Mouse (Mus musculus): ENCODE data around the gene Nptn.

Gene Nptn

GRCm38 (mm10) chr9:58581283-58581930 is 633 bp upstream of the Nptn start:
- H3K4me1 ChIP-seq (replicated peaks; ENCODE audit: low read depth, low read length), result peaks cover 22% of the 10 kb centered on the region
- TF ChIP-seq NANOG (IDR thresholded peaks at IDR 0.05; ENCODE audit: borderline replicate concordance, low read length) (no peak), CTCF (conservative IDR thresholded peaks at IDR 0.05; ENCODE audit: low read length) (no peak), POU5F1 (IDR thresholded peaks at IDR 0.05; ENCODE audit: borderline replicate concordance, low read length) (no peak)
- peaks cover 6% of the 10 kb centered on the region; the same call in 1 of the 2 replicates for H3K27me3 ChIP-seq (ENCODE audit: insufficient read depth, low read length)
- H3K36me3 ChIP-seq (ENCODE audit: insufficient read depth, low read length), result no peaks in the 10 kb centered on the region
- H3K9me3 ChIP-seq (ENCODE audit: low read length), result no peaks in the 10 kb centered on the region
- peak overlapping the region; percentile 74 for H3K4me3 ChIP-seq (replicated peaks; ENCODE audit: low read length)

DNA sequence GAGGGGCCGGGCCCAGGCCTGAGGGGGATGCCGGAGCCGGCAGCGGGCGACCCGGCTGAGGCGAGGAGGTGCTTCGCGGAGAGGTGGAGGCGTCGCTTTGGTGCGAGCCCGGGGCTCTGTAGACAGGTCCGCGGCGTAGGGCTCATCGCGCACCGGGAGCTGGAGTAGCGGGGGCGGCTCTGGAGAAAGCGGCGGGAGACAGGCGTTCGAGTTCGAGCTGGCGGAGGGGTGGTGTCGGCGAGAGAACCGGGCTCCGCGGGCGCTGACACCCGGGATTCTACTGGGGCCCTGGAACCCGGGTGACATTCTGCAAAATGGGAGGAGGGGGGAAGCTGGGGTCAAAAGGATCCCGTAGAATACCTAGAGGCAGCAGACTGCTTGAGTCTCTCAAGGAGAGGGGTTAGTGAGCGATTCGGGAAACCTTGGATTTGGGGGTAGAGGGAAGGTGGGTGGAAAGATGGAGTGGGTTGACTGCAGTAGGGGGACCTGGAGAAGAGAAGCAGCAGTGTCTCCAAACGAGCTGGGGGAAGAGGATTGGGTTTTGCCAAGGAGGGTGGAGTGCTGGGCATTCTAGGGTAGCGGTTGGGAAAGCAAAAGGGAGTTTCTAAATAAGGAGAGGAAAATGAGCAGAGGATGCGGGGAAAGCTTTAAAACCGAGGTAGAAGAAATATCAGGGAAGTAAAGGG is 684 bp downstream of the Nptn start:
- peaks cover 22% of the 10 kb centered on the region for H3K4me1 ChIP-seq (replicated peaks; ENCODE audit: low read depth, low read length)
- no peaks in the 10 kb centered on the region for H3K9me3 ChIP-seq (ENCODE audit: low read length)
- TF ChIP-seq CTCF (conservative IDR thresholded peaks at IDR 0.05; ENCODE audit: low read length) (no peak), POU5F1 (IDR thresholded peaks at IDR 0.05; ENCODE audit: borderline replicate concordance, low read length) (no peak), NANOG (IDR thresholded peaks at IDR 0.05; ENCODE audit: borderline replicate concordance, low read length) (no peak)
- peak overlapping the region; percentile 94 for H3K4me3 ChIP-seq (replicated peaks; ENCODE audit: low read length)
- H3K27me3 ChIP-seq (ENCODE audit: insufficient read depth, low read length), result peaks cover 6% of the 10 kb centered on the region; the same call in 1 of the 2 replicates
- no peaks in the 10 kb centered on the region for H3K36me3 ChIP-seq (ENCODE audit: insufficient read depth, low read length)

DNA sequence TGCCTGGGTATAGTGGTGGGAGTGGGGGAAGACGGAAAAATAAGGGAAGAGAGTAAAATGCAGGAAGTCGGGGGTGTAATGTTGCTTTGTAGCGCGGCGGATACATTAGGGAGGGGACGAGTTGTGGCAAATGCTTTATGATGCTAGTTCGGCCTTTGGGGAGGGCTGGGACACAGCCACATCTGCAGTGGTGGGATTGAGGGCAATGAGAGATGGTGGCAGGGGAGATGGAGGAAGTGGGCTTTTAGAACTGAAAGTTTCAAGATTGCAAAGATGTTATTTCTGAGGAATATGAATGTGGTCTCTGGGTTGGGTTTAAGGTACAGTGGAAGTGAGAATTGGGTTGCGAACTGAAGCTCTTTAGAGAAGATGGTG is 1.2 kb downstream of the Nptn start:
- peaks cover 22% of the 10 kb centered on the region for H3K4me1 ChIP-seq (replicated peaks; ENCODE audit: low read depth, low read length)
- no peaks in the 10 kb centered on the region for H3K36me3 ChIP-seq (ENCODE audit: insufficient read depth, low read length)
- peak overlapping the region; percentile 94 for H3K4me3 ChIP-seq (replicated peaks; ENCODE audit: low read length)
- no peak for TF ChIP-seq CTCF (conservative IDR thresholded peaks at IDR 0.05; ENCODE audit: low read length)
- no peak for TF ChIP-seq POU5F1 (IDR thresholded peaks at IDR 0.05; ENCODE audit: borderline replicate concordance, low read length)
- TF ChIP-seq NANOG (IDR thresholded peaks at IDR 0.05; ENCODE audit: borderline replicate concordance, low read length), result no peak
- peaks cover 6% of the 10 kb centered on the region; the same call in 1 of the 2 replicates for H3K27me3 ChIP-seq (ENCODE audit: insufficient read depth, low read length)
- no peaks in the 10 kb centered on the region for H3K9me3 ChIP-seq (ENCODE audit: low read length)

DNA sequence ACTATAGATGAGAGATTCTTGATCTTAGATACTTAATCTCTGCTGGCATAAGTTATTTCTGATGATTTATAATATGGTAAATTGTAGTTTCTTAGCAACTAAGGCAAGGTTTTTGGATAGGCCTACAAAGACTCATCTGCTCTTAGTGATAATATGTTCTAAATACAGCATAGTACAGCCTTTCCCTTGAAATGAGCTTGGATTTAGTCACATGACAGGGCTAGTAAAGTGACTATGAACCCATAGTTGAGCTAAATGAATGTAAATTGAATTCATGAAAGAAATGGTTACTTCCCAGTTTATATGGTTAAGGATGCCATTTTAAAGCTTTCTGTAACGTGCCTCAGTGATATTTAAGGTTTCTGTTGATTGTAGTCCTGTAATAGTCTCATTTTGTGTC is 2.3 kb downstream of the Nptn start:
- Histone ChIP-seq H3K4me3 (replicated peaks; ENCODE audit: low read length) (no peak overlapping the region), H3K9me3 (ENCODE audit: low read length) (no peaks in the 10 kb centered on the region), H3K36me3 (ENCODE audit: insufficient read depth, low read length) (no peaks in the 10 kb centered on the region), H3K27me3 (ENCODE audit: insufficient read depth, low read length) (peaks cover 6% of the 10 kb centered on the region; the same call in 1 of the 2 replicates), H3K4me1 (replicated peaks; ENCODE audit: low read depth, low read length) (peaks cover 22% of the 10 kb centered on the region)
- TF ChIP-seq CTCF (conservative IDR thresholded peaks at IDR 0.05; ENCODE audit: low read length) (no peak), NANOG (IDR thresholded peaks at IDR 0.05; ENCODE audit: borderline replicate concordance, low read length) (no peak), POU5F1 (IDR thresholded peaks at IDR 0.05; ENCODE audit: borderline replicate concordance, low read length) (no peak)

DNA sequence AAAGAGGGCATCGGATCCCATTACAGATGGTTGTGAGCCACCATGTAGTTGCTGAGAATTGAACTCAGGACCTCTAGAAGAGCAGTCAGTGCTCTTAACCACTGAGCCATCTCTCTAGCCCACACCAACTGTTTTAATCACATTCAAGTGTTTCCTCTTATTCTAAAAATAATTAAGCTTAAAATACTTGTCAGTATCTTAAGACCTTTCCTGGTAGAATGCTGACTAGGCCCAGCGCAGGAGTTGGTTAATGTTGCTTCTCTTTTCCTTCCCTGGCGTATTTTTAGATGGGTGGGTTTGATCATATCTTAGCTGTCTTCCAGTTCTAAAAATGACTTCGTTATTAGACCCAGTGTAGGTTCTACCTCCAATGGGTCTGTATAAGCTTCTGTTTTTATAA is 6.6 kb downstream of the Nptn start:
- Histone ChIP-seq H3K4me3 (replicated peaks; ENCODE audit: low read length) (no peak overlapping the region), H3K4me1 (replicated peaks; ENCODE audit: low read depth, low read length) (peaks cover 5% of the 10 kb centered on the region), H3K36me3 (ENCODE audit: insufficient read depth, low read length) (no peaks in the 10 kb centered on the region), H3K9me3 (ENCODE audit: low read length) (no peaks in the 10 kb centered on the region), H3K27me3 (ENCODE audit: insufficient read depth, low read length) (no peaks in the 10 kb centered on the region)
- TF ChIP-seq CTCF (conservative IDR thresholded peaks at IDR 0.05; ENCODE audit: low read length) (no peak), POU5F1 (IDR thresholded peaks at IDR 0.05; ENCODE audit: borderline replicate concordance, low read length) (no peak), NANOG (IDR thresholded peaks at IDR 0.05; ENCODE audit: borderline replicate concordance, low read length) (no peak)

DNA sequence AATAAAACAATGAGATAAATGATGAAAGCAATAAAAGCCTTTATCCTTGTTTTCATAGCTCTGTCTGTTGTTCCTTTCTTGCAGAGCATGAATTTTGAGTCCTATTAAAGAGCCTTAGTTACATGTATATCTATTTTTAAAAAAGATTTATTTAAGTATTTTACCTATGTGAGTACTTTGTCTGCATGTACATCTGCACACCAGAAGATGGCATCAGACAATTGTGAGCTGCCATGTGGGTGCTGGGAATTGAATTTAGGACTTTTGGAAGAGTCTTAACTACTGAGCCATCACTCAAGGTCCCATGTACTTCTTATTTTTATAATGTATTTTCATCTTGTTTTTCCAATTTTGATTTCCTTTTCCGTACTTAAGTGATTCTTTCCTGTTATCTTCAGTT is 13.3 kb downstream of the Nptn start:
- Histone ChIP-seq H3K4me1 (replicated peaks; ENCODE audit: low read depth, low read length) (0 out of 2 replicates have a peak, but pooled peaks cover 2% of the 10 kb centered on the region), H3K9me3 (ENCODE audit: low read length) (no peaks in the 10 kb centered on the region), H3K36me3 (ENCODE audit: insufficient read depth, low read length) (no peaks in the 10 kb centered on the region), H3K27me3 (ENCODE audit: insufficient read depth, low read length) (no peaks in the 10 kb centered on the region), H3K4me3 (replicated peaks; ENCODE audit: low read length) (no peak overlapping the region)
- no peak for TF ChIP-seq POU5F1 (IDR thresholded peaks at IDR 0.05; ENCODE audit: borderline replicate concordance, low read length)

DNA sequence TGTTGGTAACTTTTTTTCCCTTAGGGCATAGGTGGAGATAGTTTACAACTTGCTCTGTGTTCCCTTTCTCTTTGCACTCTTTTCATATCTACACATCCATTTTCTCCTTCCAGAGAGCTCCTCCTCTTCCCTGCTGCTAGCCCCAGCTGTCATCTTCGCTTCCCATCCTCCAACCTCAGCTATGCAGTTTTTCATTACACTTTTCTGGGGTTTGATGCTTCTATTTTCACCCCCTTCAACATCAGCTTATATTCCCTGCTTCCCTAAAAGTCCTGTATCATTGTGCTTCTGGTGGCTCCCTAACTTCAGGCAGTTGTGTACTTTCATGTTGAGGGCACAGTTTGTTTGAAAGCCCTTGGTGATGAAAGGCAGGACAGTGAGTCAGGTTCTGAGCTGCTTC is 31.8 kb downstream of the Nptn start:
- H3K27me3 ChIP-seq (ENCODE audit: insufficient read depth, low read length), result no peaks in the 10 kb centered on the region
- H3K9me3 ChIP-seq (ENCODE audit: low read length), result no peaks in the 10 kb centered on the region
- H3K4me1 ChIP-seq (replicated peaks; ENCODE audit: low read depth, low read length), result peaks cover 26% of the 10 kb centered on the region
- no peaks in the 10 kb centered on the region for H3K36me3 ChIP-seq (ENCODE audit: insufficient read depth, low read length)
- TF ChIP-seq CTCF (conservative IDR thresholded peaks at IDR 0.05; ENCODE audit: low read length) (no peak), NANOG (IDR thresholded peaks at IDR 0.05; ENCODE audit: borderline replicate concordance, low read length) (no peak), POU5F1 (IDR thresholded peaks at IDR 0.05; ENCODE audit: borderline replicate concordance, low read length) (no peak)
- no peak overlapping the region for H3K4me3 ChIP-seq (replicated peaks; ENCODE audit: low read length)

DNA sequence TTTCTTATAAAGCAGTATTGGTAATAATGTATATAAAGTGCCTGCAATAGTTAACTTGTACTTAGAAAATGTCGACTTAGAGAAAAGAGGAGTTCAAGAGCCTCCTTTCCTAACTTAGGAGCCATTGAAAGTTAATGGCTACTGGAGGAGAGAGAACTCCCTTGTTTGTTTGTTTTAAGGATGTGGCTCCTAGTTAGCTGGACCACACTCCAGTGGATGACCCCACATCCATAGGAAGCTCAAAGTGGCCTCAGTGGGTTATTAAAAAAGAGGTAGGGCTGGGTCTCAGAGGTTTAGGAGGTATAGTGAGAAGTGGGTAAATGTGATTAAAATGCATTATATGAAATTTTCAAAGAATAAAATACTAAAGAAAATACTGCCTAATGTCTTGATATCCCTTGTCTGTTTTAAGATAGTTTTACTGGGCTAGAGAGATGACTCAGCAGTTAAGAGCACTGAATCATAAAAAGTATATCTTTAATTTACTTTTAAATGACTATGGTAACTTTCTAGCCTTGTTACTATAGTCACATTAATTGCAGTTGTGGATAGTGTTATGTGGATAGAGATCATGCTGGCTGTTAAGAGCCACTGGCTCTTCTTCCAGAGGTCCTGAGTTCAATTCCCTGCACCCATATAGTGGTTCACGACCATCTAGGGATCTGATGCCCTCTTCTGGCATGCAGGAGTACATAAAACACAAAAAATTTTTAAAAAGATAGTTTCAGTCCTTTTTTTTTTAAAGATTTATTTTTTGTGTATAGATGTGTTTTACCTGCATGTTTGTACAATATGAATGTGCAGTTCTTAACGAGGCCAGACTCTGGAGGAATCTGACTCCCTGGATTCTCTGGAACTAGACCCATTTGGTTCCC is 33.3 kb downstream of the Nptn start:
- Histone ChIP-seq H3K36me3 (ENCODE audit: insufficient read depth, low read length) (no peaks in the 10 kb centered on the region), H3K4me3 (replicated peaks; ENCODE audit: low read length) (no peak overlapping the region), H3K4me1 (replicated peaks; ENCODE audit: low read depth, low read length) (peaks cover 30% of the 10 kb centered on the region), H3K27me3 (ENCODE audit: insufficient read depth, low read length) (no peaks in the 10 kb centered on the region), H3K9me3 (ENCODE audit: low read length) (no peaks in the 10 kb centered on the region)
- TF ChIP-seq POU5F1 (IDR thresholded peaks at IDR 0.05; ENCODE audit: borderline replicate concordance, low read length), result no peak
- no peak for TF ChIP-seq NANOG (IDR thresholded peaks at IDR 0.05; ENCODE audit: borderline replicate concordance, low read length)
- no peak for TF ChIP-seq CTCF (conservative IDR thresholded peaks at IDR 0.05; ENCODE audit: low read length)
